Mouse (Mus musculus): ENCODE measurements around the gene Esrrg.

GRCm38 (mm10) chr1:187965921-187966320 lies 357.3 kb downstream of the Esrrg start:
- TF ChIP-seq CTCF (IDR thresholded peaks at IDR 0.05; ENCODE audit: borderline replicate concordance, control insufficient read depth, extremely low read depth, insufficient read depth, low read length, poor library complexity) (no peak), POLR2A (IDR thresholded peaks at IDR 0.05; ENCODE audit: control insufficient read depth, extremely low read depth, insufficient read depth, low read length, poor library complexity) (no peak)
